Mouse (Mus musculus): ENCODE data around the gene Cpsf3.

The Cpsf3 gene

DNA sequence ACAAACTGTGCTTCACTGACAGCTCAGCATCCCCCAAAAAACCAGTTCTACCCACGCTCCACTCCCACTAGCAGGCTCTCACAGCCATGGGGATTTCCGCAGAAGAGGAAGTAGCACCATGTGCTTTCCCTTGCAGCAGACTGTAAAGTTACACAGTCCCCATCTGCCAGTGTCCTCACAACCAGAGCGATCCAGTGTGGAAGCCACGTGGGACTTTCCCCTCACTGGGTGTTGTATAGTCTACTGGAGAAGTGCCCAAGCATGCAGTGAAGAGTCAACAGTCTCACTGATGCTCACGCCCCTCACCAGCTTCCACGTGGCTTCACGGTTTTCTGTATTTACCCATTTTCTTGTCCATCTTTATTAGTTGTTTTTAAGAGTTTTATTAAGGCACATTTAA, 50.7 kb downstream of the Cpsf3 start:
- no peak for DNase-seq

DNA sequence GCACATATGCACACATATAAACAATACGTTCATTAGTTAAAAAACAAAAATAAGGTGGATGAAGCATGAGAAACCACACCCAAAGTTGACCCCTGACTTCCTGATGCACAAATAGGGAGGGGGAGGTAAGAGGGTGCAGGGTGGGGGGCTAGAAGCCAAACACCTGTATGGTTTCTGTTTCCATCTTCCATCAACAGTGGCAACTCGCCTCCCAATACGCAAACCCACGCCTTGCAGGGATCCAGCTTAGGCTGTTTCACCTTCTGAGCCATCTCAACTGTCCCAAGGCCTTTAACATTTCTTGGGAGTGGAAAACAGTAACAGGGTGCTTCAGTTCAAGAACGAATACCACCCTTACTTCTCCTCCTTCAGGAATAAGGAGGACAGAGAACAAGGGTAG, 52.0 kb downstream of the Cpsf3 start:
- DNase-seq: no peak

DNA sequence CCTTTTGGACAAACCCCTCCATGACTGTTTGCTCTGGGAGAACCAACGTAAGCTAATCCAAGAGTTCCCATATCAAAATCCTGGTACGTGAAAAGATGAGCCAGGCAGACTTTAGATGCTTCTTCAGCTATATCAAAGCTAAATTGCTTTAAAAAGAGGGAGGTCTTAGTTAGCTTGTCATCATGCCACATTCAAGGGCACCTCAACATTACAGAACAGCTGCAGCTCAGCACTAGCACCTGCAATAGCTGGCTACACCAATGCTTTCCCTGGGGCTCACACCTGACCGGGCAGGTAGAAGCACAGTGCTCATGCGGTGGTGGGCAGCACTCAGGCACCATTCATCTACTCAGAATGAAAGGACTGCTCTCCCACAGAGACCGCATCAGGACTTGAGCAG, 55.5 kb downstream of the Cpsf3 start:
- no peak for DNase-seq

DNA sequence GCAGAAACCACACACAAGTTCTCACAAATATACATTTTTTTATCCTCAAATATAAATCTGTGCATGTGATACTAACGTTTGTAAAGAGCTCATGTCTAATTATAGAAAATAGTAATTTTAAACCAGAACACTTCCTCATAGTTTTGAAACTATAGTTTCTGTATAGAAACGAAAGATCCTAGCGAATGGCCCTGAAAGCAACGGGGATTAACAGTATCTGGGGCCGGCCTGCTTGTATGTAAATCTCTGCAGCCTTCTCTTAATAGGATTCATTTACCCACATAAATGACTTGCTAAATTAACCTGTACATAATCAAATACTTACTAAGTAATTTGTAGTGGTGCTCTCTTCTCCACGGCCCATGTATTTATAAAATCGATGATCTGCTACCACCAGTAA, 61.8 kb downstream of the Cpsf3 start:
- no peak for DNase-seq

DNA sequence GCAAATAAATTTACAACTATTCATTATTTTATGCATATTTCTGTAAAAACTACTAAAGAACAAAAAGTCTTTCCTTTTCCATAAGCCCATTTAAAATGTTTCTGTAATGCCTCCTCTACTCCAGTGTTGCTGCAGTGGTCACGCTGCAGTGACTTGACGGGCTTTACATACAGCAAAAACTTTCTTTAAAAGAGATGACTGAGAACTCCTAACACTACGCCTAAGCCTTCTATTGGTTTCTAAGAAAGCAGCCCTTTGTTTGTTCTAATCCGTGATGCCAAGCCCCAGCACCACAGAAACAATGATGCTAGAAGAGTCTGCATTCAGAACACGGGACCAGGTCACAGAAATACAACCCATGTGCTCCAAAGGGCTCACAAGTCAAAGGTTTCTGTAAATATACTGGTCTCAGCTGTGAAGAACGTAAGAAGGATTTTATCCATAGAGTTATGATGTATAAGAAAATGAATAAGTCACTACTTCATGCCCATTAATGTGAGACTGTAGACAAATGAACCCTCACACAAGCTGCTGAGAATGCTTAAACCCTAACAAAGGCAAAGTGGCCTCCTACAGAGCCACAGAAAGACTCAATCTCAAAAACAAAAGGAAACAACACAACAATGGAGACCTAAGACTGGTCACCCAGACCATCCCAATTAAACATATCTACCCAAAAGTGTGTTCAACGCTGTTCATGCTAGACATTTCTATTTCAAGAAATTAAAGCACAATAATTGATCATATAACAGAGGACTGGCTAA, 65.1 kb downstream of the Cpsf3 start:
- DNase-seq: no peak

- DNase-seq: no peak
Observed at GRCm38 (mm10) chr12:21353681-21354080, 68.5 kb downstream of the Cpsf3 start.

DNA sequence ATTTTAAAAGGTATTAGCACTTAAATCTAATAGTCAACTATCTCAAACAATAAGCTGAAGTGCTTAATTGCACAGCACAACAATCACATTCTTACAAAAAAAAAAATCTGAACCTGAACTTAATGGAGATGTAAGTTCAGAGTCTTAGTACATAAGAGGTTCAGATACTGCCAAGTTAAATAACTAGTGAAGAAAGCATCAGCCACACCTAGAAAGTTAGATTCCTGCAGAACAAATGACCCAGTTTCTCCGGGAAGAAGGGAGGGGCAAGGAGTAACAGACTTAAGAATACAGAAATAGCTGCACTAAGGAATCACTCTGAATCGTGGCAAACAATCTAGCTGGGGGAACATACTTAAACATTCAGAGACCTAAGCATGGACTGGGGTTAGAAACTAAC, 77.5 kb downstream of the Cpsf3 start:
- DNase-seq: no peak

- no peak for DNase-seq
Observed at GRCm38 (mm10) chr12:21363195-21363594, 78.0 kb downstream of the Cpsf3 start.
